Mouse (Mus musculus) thymus, adult 2 months (tissue): ENCODE results near the gene Hadhb.

Source experiments
- CTCF ChIP-seq: fragments of 200-500 bp; IDR thresholded peaks from 2 replicates; pipeline ENCODE4 v1.5.1; 2012; ENCODE audit warnings: mild to moderate bottlenecking, control low read depth, low read length, moderate library complexity, borderline replicate concordance; ENCODE audit not compliant: control insufficient read depth, poor library complexity, insufficient read depth; ENCODE audit errors: extremely low read depth
- POLR2A ChIP-seq: fragments of 200-500 bp; IDR thresholded peaks from 2 replicates; pipeline ENCODE4 v1.6.1; 2012; ENCODE audit warnings: mild to moderate bottlenecking, low read length, control low read depth, moderate library complexity; ENCODE audit not compliant: control insufficient read depth, poor library complexity, insufficient read depth; ENCODE audit errors: extremely low read depth

GRCm38 (mm10) chr5:30233979-30234378 is 78.9 kb downstream of the Hadhb start:
- TF ChIP-seq CTCF (no peak), POLR2A (no peak)
